Mouse (Mus musculus) heart, embryonic 12.5 days (tissue): ENCODE measurements around the gene Exoc3l2. TPM values are rescaled to one million over a fixed set of nuclear protein-coding genes. Genes with fewer than 3 reads are reported as not detected.

Source experiments
- ATAC-seq: fragments of 200-750 bp; cut with Nextera tagmentation; 2 replicates; pipeline ENCODE4 v1.8.0; 2017; ENCODE audit warnings: moderate TSS enrichment, moderate library complexity; ENCODE audit not compliant: insufficient number of reproducible peaks, low FRiP score
- H3K27ac ChIP-seq: fragments of 300-500 bp; sonication (generic); 2 replicates; pipeline ENCODE4 v1.5.1; 2016; ENCODE audit warnings: mild to moderate bottlenecking, moderate library complexity; ENCODE audit not compliant: poor library complexity, severe bottlenecking
- H3K27me3 ChIP-seq: fragments of 300-500 bp; sonication (generic); replicated peaks from 2 replicates; pipeline ENCODE4 v1.6.1; 2016; ENCODE audit warnings: mild to moderate bottlenecking, moderate library complexity
- H3K36me3 ChIP-seq: fragments of 300-500 bp; sonication (generic); 2 replicates; pipeline ENCODE4 v1.6.1; 2016; ENCODE audit warnings: mild to moderate bottlenecking, moderate library complexity
- H3K4me1 ChIP-seq: fragments of 300-500 bp; sonication (generic); replicated peaks from 2 replicates; pipeline ENCODE4 v1.6.1; 2016; ENCODE audit warnings: mild to moderate bottlenecking
- H3K4me2 ChIP-seq: fragments of 300-500 bp; sonication (generic); 2 replicates; pipeline ENCODE4 v1.6.1; 2016; ENCODE audit warnings: mild to moderate bottlenecking, moderate library complexity
- H3K4me3 ChIP-seq: fragments of 300-500 bp; sonication (generic); 2 replicates; pipeline ENCODE4 v1.5.1; 2016; ENCODE audit warnings: mild to moderate bottlenecking
- H3K9ac ChIP-seq: fragments of 300-500 bp; sonication (generic); 2 replicates; pipeline ENCODE4 v1.6.1; 2016; ENCODE audit warnings: mild to moderate bottlenecking, moderate library complexity
- H3K9me3 ChIP-seq: fragments of 300-500 bp; sonication (generic); replicated peaks from 2 replicates; pipeline ENCODE4 v1.6.1; 2016; ENCODE audit warnings: mild to moderate bottlenecking, moderate library complexity
- WGBS: fragments of 180-500 bp; shearing (Covaris S2); methylation state at CpG from one replicate; pipeline ENCODE4 v1.1.7; 2016; 5-methylcytosine and 5-hydroxymethylcytosine counted together
- polyA plus RNA-seq: library from polyadenylated mRNA; unstranded; fragments of >200 nt; fragmentation: Nextera tagmentation; extraction: Ambion mirVana; gene quantifications from 2 replicates; pipeline ENCODE4 v1.2.1, GENCODE M21; 2016

Exoc3l2 gene
- polyA plus RNA-seq, 1 experiment from 2014 or later, result 3.1 TPM

DNA sequence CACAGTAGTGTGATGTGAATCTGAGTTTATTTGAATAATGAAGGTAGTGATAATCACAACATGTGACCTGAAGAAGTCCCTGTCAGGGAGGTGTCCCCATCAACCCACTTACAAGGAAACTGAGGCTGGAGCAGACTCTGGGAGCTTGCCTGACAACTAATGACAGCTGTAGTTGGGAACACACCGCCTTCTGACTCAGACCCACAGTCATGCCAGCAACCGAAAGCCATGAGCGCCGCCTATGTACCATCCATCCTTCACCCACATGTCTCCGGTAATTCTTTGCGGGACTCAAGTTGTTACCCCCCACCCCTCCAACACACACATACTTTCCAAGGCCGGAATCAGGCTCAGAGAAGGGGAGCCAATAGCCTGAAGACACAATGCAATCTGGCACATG is 6.5 kb upstream of the Exoc3l2 start:
- H3K27me3 ChIP-seq, result no peaks in the 10 kb centered on the region
- peak overlapping the region; percentile 100 for H3K4me3 ChIP-seq
- no peak overlapping the region for H3K27ac ChIP-seq
- 93% methylated on average over 7 of the region's 7 CpGs for WGBS
- H3K4me2 ChIP-seq, result peak overlapping the region; percentile 97
- 0 out of 2 replicates have a peak overlapping the region, but pooled peaks have one; percentile 7 for H3K9ac ChIP-seq
- peaks cover 34% of the 10 kb centered on the region for H3K36me3 ChIP-seq
- peaks cover 24% of the 10 kb centered on the region for H3K4me1 ChIP-seq
- no peak for ATAC-seq
- no peaks in the 10 kb centered on the region for H3K9me3 ChIP-seq

DNA sequence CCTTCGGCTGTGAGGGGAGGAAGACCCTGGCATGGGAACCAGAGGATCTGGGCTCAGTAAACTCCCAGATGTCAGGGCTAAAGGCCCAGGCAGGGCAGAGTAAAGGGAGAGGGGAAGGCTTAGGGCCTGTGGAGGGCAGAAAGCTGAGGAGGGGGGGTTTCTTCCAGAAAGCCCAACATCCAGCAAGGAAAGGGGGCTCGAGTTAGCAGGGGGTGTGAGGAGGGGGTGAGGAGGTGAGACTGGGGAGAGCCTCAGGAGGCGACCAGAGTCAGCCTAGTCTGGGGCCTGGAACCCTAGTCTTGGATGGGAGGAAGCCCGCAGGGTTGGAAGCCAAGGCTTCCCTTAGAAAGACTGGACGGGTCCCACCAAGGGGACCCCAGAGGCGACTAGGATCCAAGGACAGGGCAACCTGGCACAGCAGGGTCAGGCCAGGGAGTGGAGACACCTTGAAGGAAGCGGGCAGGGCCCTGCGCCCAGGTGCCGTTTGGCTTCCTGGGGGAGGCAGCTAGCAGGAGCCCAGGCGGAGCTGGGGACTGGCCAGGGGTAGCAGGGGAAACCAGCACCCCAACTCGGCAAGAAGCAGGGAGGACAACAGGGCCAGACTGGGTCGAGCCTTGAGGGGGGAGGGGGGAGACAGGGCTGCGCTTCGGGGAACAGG is 5.6 kb upstream of the Exoc3l2 start:
- Histone ChIP-seq H3K4me3 (peak overlapping the region; percentile 100), H3K4me2 (peak overlapping the region; percentile 97), H3K27me3 (no peaks in the 10 kb centered on the region), H3K9me3 (no peaks in the 10 kb centered on the region), H3K4me1 (peaks cover 28% of the 10 kb centered on the region), H3K36me3 (peaks cover 25% of the 10 kb centered on the region), H3K27ac (peak overlapping the region; percentile 88), H3K9ac (peak overlapping the region; percentile 95)
- WGBS, result 8% methylated on average over 14 of the region's 14 CpGs
- ATAC-seq, result no peak; the same call in 1 of the 2 replicates

DNA sequence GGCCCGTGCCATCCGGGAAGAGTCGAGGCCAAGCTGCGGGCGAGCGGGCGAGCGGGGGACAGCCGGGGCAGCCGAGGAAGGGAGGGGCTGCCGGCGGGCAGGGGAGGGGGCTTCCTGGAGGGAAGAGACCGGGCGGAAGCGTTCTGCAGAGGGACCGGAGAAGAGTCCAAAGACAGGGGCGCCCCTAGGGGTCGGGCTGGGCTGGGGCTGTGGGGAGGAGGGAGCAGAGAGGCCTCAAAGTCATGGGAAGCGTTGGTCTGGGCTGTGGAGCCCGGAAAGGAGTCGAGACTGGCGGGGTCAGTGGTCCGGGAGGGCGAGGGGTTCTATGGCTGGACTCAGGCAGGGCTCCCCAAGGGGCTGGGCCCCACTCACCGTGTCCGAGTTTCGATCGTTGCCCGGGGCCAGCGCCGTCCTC is 5.1 kb upstream of the Exoc3l2 start:
- peak overlapping the region; percentile 100 for H3K4me3 ChIP-seq
- peak; percentile 79 for ATAC-seq
- peaks cover 33% of the 10 kb centered on the region for H3K4me1 ChIP-seq
- H3K9me3 ChIP-seq, result no peaks in the 10 kb centered on the region
- peak overlapping the region; percentile 95 for H3K9ac ChIP-seq
- H3K27me3 ChIP-seq, result no peaks in the 10 kb centered on the region
- peak overlapping the region; percentile 88 for H3K27ac ChIP-seq
- WGBS, result 1% methylated on average over 24 of the region's 31 CpGs
- H3K36me3 ChIP-seq, result peaks cover 24% of the 10 kb centered on the region
- peak overlapping the region; percentile 97 for H3K4me2 ChIP-seq

DNA sequence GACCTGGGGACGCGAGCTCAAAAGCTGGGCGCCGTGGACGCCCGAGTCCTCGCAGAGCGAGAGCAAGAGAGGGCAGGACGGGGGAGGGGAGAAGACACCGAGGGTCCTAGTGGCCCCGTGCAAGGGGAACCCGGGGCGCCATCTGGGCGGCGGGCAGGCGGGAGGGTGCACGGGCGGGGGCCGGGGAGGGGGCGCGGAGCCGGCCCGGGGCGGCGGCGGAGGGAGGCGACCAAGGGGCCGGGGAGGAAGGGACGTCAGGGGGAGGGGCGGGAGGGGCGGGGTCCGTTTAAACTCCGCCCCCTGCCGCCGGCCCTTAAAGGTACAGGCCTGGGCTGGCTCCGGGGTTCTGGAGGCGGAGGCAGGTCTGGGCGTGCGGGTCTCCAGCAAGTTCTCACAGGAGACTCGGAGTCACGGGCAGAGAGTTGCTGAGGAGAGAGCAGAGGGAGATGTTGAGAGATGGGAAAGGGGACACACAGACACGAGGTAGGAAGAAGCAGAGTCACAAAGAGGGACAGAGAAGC is 4.5 kb upstream of the Exoc3l2 start, which contains the start of gene Mark4:
Gene Mark4 (minus strand): TSS at position 231 of the 521 bp plus-strand sequence.
- no peaks in the 10 kb centered on the region for H3K27me3 ChIP-seq
- WGBS, result 1% methylated on average over 28 of the region's 42 CpGs
- H3K36me3 ChIP-seq, result peaks cover 21% of the 10 kb centered on the region
- peak within 1 kb of the TSS; percentile 88 for H3K27ac ChIP-seq
- no peaks in the 10 kb centered on the region for H3K9me3 ChIP-seq
- peaks cover 34% of the 10 kb centered on the region for H3K4me1 ChIP-seq
- peak within 1 kb of the TSS; percentile 95 for H3K9ac ChIP-seq
- peak within 1 kb of the TSS; percentile 100 for H3K4me3 ChIP-seq
- ATAC-seq, result peak; percentile 88
- H3K4me2 ChIP-seq, result peak within 1 kb of the TSS; percentile 97

DNA sequence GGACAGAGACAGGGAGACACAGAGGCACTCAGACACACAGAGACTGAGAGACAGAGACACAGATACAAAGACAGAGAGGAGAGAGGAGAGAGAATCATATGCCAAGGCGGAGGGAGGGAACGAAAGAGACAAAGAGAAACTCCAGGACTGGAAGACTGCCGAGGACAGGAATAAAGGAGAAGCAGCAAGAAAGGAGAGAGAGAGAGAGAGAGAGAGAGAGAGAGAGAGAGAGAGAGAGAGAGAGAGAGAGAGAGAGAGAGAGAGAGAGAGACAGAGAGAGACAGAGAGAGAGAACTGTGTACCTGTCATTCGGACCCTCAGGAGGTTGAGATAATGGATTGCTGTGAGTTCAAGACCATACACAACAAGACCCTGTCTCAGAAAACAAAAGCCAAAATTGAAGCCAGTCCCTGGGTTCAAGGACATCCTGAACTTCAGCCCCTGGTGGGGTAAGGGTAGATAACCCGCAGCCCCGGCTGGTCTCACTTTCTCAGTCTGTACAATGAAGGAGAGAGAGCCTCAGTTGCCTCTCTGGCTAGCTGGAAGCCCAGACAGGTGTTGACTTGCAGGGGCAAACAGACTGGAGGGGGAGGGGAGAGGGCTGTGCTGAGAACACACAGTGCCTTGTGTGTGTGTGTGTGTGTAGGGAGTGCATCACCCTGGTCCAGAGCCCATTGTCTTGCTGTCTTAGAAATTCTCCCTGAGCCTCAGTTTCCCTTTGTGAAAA is 3.8 kb upstream of the Exoc3l2 start:
- whole genome bisulfite sequencing, result 19% methylated on average over 6 of the region's 6 CpGs
- peak overlapping the region; percentile 95 for H3K9ac ChIP-seq
- peaks cover 18% of the 10 kb centered on the region for H3K36me3 ChIP-seq
- peak overlapping the region; percentile 97 for H3K4me2 ChIP-seq
- peak overlapping the region; percentile 100 for H3K4me3 ChIP-seq
- H3K4me1 ChIP-seq, result peaks cover 35% of the 10 kb centered on the region
- ATAC-seq, result no peak
- H3K27ac ChIP-seq, result peak overlapping the region; percentile 88
- no peaks in the 10 kb centered on the region for H3K9me3 ChIP-seq
- H3K27me3 ChIP-seq, result no peaks in the 10 kb centered on the region

DNA sequence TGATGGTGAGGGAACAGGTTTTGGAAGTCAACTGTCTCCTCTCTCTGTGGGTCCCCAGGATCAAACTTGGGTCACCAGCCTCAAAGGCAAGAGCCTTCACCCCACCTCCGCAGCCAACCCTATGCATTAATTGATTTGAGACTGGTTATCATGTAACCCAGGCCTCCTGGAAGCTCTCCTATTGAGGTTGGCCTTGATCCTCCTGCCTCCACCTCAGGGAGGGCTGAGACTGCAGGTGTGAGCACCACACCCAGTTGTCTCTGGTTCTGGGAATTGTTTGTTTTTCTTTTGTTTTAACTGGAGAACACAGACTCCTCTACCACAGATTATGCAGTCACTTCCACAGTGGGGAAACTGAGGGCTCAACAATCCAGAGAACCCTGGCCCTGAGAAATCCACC is 2.6 kb upstream of the Exoc3l2 start:
- Histone ChIP-seq H3K27me3 (peaks cover 2% of the 10 kb centered on the region; the same call in 1 of the 2 replicates), H3K4me2 (no peak overlapping the region), H3K9me3 (no peaks in the 10 kb centered on the region), H3K4me1 (peaks cover 47% of the 10 kb centered on the region), H3K4me3 (no peak overlapping the region), H3K36me3 (peaks cover 11% of the 10 kb centered on the region; the same call in 1 of the 2 replicates), H3K9ac (no peak overlapping the region), H3K27ac (no peak overlapping the region)
- 85% methylated on average over 1 of the region's 1 CpGs for WGBS
- no peak for ATAC-seq

DNA sequence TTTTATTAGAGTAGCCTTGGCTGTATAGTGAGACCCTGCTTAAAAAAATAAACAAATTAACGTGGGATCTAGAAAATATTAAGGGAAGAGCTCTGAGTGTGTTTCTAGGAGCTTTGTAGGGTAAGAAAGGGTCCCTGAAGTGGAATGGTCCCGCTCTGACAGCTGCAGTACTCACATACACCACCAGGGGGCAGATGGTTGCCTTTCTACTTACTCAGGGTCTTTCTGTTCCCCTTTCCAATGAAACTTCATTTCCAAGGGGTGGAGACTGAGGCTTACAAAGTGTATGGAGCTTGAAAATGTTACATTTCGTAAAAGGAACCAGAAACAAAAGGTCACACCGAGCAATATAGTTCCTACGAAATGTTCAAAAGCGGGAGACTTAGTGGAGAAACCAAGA is 1.6 kb upstream of the Exoc3l2 start:
- Histone ChIP-seq H3K27ac (no peak overlapping the region), H3K9ac (0 out of 2 replicates have a peak overlapping the region, but pooled peaks have one; percentile 32), H3K27me3 (peaks cover 11% of the 10 kb centered on the region; the same call in 1 of the 2 replicates), H3K4me1 (peaks cover 48% of the 10 kb centered on the region), H3K36me3 (peaks cover 4% of the 10 kb centered on the region; the same call in 1 of the 2 replicates), H3K9me3 (no peaks in the 10 kb centered on the region), H3K4me3 (no peak overlapping the region), H3K4me2 (no peak overlapping the region)
- ATAC-seq, result no peak
- 14% methylated on average over 6 of the region's 6 CpGs for WGBS

DNA sequence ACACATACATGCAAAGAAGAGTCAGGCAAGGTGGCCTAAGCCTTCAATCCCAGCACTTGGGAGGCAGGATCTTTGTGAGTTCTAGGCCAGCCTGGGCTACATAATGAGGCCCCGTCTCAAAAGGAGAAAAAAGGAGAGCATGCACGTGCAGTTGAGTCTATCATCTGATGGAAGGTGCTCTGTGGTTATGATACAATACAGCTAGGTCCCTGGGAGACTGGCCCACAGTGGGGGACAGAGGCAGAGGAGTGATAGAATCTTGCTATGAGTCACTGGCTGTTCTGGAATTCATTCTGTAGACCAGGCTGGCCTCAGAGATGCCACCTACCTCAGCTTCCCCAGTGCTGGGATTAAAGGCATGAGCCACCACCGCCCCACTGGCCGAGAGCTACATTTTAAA is 688 bp upstream of the Exoc3l2 start:
- no peak for ATAC-seq
- no peaks in the 10 kb centered on the region for H3K9me3 ChIP-seq
- H3K27ac ChIP-seq, result peak overlapping the region; percentile 56; the same call in 1 of the 2 replicates
- peak overlapping the region; percentile 62 for H3K4me2 ChIP-seq
- 0 out of 2 replicates have a peak overlapping the region, but pooled peaks have one; percentile 21 for H3K9ac ChIP-seq
- peaks cover 16% of the 10 kb centered on the region; the same call in 1 of the 2 replicates for H3K27me3 ChIP-seq
- WGBS, result 62% methylated on average over 4 of the region's 4 CpGs
- peak overlapping the region; percentile 31; the same call in 1 of the 2 replicates for H3K4me3 ChIP-seq
- H3K36me3 ChIP-seq, result no peaks in the 10 kb centered on the region
- peaks cover 43% of the 10 kb centered on the region for H3K4me1 ChIP-seq

DNA sequence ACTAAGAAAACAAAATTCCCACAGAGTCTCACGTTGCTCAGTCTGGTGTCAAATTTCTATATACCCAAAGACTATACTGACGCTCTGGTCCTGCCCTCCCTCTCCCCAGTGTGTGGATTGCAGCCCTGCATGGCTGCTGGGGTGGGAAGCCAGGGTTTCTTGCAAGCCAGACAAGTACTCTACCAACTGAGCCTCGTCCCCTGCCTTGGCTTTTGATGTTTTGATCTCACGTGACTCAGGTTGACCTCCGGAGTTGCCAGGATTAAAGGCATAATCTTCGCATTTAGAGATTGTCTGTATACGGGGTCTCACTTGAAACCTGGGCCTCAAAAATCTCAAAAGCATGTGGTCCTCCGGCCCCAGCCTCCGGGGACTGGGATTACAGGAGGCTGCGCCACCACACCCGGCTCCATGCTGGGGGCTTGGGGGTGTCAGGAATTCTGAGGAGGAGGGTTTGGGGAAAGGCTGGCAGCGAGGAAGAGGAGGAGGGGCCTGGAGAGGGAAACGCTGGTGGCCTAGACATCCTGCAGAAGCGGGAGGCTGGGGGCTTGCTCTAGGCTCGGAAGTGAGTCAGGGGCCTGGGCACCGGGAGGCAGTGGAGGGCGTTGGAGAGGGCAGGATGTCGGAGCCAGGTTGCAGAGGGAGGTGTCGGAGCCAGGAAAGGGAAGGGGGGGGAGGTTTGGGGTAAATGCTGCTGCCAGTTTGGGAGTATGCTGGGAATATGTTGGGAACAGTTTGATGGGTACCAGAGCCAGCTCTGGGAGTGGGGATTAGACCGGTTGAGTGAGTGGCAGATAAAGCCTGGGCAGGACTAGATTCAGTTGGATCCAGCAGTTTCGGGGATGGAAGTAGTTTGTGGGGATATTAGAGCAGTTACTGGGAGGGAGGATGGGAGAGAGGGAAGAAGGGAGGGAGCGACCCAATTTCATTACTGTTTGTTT is 1.5 kb downstream of the Exoc3l2 start:
- Histone ChIP-seq H3K9me3 (no peaks in the 10 kb centered on the region), H3K27me3 (peaks cover 29% of the 10 kb centered on the region), H3K4me1 (peaks cover 36% of the 10 kb centered on the region), H3K9ac (peak overlapping the region; percentile 59), H3K4me3 (peak overlapping the region; percentile 29), H3K27ac (peak overlapping the region; percentile 55), H3K4me2 (peak overlapping the region; percentile 62), H3K36me3 (no peaks in the 10 kb centered on the region)
- ATAC-seq, result peak; percentile 40
- WGBS, result 6% methylated on average over 22 of the region's 22 CpGs

DNA sequence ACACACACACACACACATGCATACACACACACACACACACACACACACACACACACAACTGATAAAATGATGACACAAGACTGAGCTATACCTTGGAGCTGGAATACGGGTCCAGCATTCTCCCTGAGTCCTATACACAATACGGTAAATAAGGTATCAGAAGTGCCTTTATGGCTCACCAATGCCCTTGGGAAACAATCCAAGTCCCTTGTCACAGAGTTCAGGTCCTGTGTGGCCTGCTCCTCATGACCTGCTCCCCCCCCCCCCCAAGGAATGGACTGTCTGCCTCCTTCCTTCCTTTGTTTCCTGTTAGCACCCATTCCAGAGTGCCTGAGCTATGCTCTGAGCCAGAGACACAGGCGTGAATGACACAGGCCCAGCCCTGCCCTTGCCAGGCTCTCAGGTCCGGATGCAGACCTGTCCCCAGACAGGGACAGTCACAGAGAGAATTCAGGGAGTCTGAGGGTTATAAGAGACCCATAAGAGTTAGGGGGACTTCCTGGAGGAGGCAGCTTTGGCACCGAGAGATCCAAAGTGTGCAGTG is 3.5 kb downstream of the Exoc3l2 start:
- Histone ChIP-seq H3K9ac (no peak overlapping the region), H3K9me3 (no peaks in the 10 kb centered on the region), H3K36me3 (no peaks in the 10 kb centered on the region), H3K4me1 (peaks cover 39% of the 10 kb centered on the region), H3K27me3 (peaks cover 46% of the 10 kb centered on the region), H3K27ac (no peak overlapping the region), H3K4me3 (no peak overlapping the region), H3K4me2 (no peak overlapping the region)
- no peak for ATAC-seq
- 47% methylated on average over 5 of the region's 5 CpGs for WGBS
